Mouse (Mus musculus): Measurements from ENCODE around the gene Hfe. TPM values are rescaled to one million over a fixed set of nuclear protein-coding genes. Genes with fewer than 3 reads are reported as not detected.
"Not testable (repeated sequence)": the region's sequence is repeated elsewhere in the genome, so short reads cannot be mapped to it uniquely, and the experiment has no call there.

The Hfe gene
- polyA plus RNA-seq, 1 experiment from 2014 or later = 3.7 TPM

- Histone ChIP-seq H3K9ac (ENCODE audit: low read length) (peak overlapping the region; percentile 72), H3K27me3 (ENCODE audit: control insufficient read depth, insufficient read depth, low read length) (no peaks in the 10 kb centered on the region), H3K4me3 (ENCODE audit: low read depth, low read length) (peak overlapping the region; percentile 27), H3K4me2 (ENCODE audit: low read depth, severe bottlenecking) (peak overlapping the region; percentile 56), H3K27ac (replicated peaks; ENCODE audit: low read depth, low read length) (peak overlapping the region; percentile 83), H3K9me3 (ENCODE audit: control insufficient read depth, low read length) (no peaks in the 10 kb centered on the region), H3K36me3 (ENCODE audit: control insufficient read depth, insufficient read depth, low read length) (no peaks in the 10 kb centered on the region), H3K4me1 (ENCODE audit: control insufficient read depth, insufficient read depth, low read length) (peaks cover 6% of the 10 kb centered on the region; the same call in 1 of the 2 replicates)
- DNase-seq (ENCODE audit: low spot score) (no peak), ATAC-seq (ENCODE audit: insufficient number of reproducible peaks, low FRiP score, low TSS enrichment, low read depth) (no peak)
- 6% methylated on average over 6 of the region's 6 CpGs for WGBS
Observed at GRCm38 (mm10) chr13:23752742-23753172, 42.1 kb upstream of the Hfe start.

GRCm38 (mm10) chr13:23752067-23752741 lies 41.5 kb upstream of the Hfe start, which contains the start of gene Hist1h3b:
Hist1h3b (plus strand) TSS chr13:23752267.
- H3K9ac ChIP-seq (ENCODE audit: low read length) = peak within 1 kb of the TSS; percentile 72
- peak within 1 kb of the TSS; percentile 96 for H3K27ac ChIP-seq (replicated peaks; ENCODE audit: low read depth, low read length)
- H3K9me3 ChIP-seq (ENCODE audit: control insufficient read depth, low read length); H3K36me3 ChIP-seq (ENCODE audit: control insufficient read depth, insufficient read depth, low read length); H3K4me1 ChIP-seq (ENCODE audit: control insufficient read depth, insufficient read depth, low read length); H3K27me3 ChIP-seq (ENCODE audit: control insufficient read depth, insufficient read depth, low read length): not testable (repeated sequence)
- H3K4me2 ChIP-seq (ENCODE audit: low read depth, severe bottlenecking) = peak within 1 kb of the TSS; percentile 57
- DNase-seq (ENCODE audit: low spot score) (peak; percentile 94), ATAC-seq (ENCODE audit: insufficient number of reproducible peaks, low FRiP score, low TSS enrichment, low read depth) (peak; percentile 90)
- under 1% methylated on average over 15 of the region's 47 CpGs for WGBS
- H3K4me3 ChIP-seq (ENCODE audit: low read depth, low read length) = peak within 1 kb of the TSS; percentile 38

- Histone ChIP-seq H3K9ac (ENCODE audit: low read length) (peak overlapping the region; percentile 68), H3K4me3 (ENCODE audit: low read depth, low read length) (peak overlapping the region; percentile 38), H3K27me3 (ENCODE audit: control insufficient read depth, insufficient read depth, low read length) (no peaks in the 10 kb centered on the region), H3K4me2 (ENCODE audit: low read depth, severe bottlenecking) (peak overlapping the region; percentile 57), H3K4me1 (ENCODE audit: control insufficient read depth, insufficient read depth, low read length) (peaks cover 3% of the 10 kb centered on the region; the same call in 1 of the 2 replicates), H3K9me3 (ENCODE audit: control insufficient read depth, low read length) (no peaks in the 10 kb centered on the region), H3K36me3 (ENCODE audit: control insufficient read depth, insufficient read depth, low read length) (no peaks in the 10 kb centered on the region), H3K27ac (replicated peaks; ENCODE audit: low read depth, low read length) (peak overlapping the region; percentile 96)
- WGBS = 1% methylated on average over 11 of the region's 11 CpGs
- DNase-seq (ENCODE audit: low spot score) = peak; percentile 62
- ATAC-seq (ENCODE audit: insufficient number of reproducible peaks, low FRiP score, low TSS enrichment, low read depth) = no peak; the same call in 1 of the 2 replicates
Observed at GRCm38 (mm10) chr13:23751478-23751956, 40.9 kb upstream of the Hfe start.

- H3K36me3 ChIP-seq (ENCODE audit: control insufficient read depth, insufficient read depth, low read length); H3K27me3 ChIP-seq (ENCODE audit: control insufficient read depth, insufficient read depth, low read length); H3K4me1 ChIP-seq (ENCODE audit: control insufficient read depth, insufficient read depth, low read length); H3K9me3 ChIP-seq (ENCODE audit: control insufficient read depth, low read length): not testable (repeated sequence)
- Histone ChIP-seq H3K4me2 (ENCODE audit: low read depth, severe bottlenecking) (peak within 1 kb of the TSS; percentile 57), H3K27ac (replicated peaks; ENCODE audit: low read depth, low read length) (peak within 1 kb of the TSS; percentile 96), H3K4me3 (ENCODE audit: low read depth, low read length) (peak within 1 kb of the TSS; percentile 38), H3K9ac (ENCODE audit: low read length) (peak within 1 kb of the TSS; percentile 68)
- WGBS = 3% methylated on average over 26 of the region's 47 CpGs
- DNase-seq (ENCODE audit: low spot score) = peak; percentile 84
- ATAC-seq (ENCODE audit: insufficient number of reproducible peaks, low FRiP score, low TSS enrichment, low read depth) = peak; percentile 50; the same call in 1 of the 2 replicates
Observed at GRCm38 (mm10) chr13:23750839-23751477, 40.3 kb upstream of the Hfe start, which contains the start of gene Hist1h2ab. Hist1h2ab (plus strand) TSS chr13:23751126.

- DNase-seq (ENCODE audit: low spot score) (no peak), ATAC-seq (ENCODE audit: insufficient number of reproducible peaks, low FRiP score, low TSS enrichment, low read depth) (no peak)
- Histone ChIP-seq H3K36me3 (ENCODE audit: control insufficient read depth, insufficient read depth, low read length) (no peaks in the 10 kb centered on the region), H3K4me2 (ENCODE audit: low read depth, severe bottlenecking) (no peak overlapping the region), H3K27me3 (ENCODE audit: control insufficient read depth, insufficient read depth, low read length) (no peaks in the 10 kb centered on the region), H3K9ac (ENCODE audit: low read length) (no peak overlapping the region), H3K9me3 (ENCODE audit: control insufficient read depth, low read length) (no peaks in the 10 kb centered on the region), H3K4me1 (ENCODE audit: control insufficient read depth, insufficient read depth, low read length) (peaks cover 3% of the 10 kb centered on the region; the same call in 1 of the 2 replicates), H3K27ac (replicated peaks; ENCODE audit: low read depth, low read length) (peak overlapping the region; percentile 79), H3K4me3 (ENCODE audit: low read depth, low read length) (no peak overlapping the region)
- WGBS = 87% methylated on average over 5 of the region's 5 CpGs
Observed at GRCm38 (mm10) chr13:23749563-23750121, 39.0 kb upstream of the Hfe start.

GRCm38 (mm10) chr13:23747892-23748288 lies 37.2 kb upstream of the Hfe start:
- Histone ChIP-seq H3K27ac (replicated peaks; ENCODE audit: low read depth, low read length) (peak overlapping the region; percentile 99), H3K27me3 (ENCODE audit: control insufficient read depth, insufficient read depth, low read length) (no peaks in the 10 kb centered on the region), H3K4me3 (ENCODE audit: low read depth, low read length) (no peak overlapping the region), H3K9me3 (ENCODE audit: control insufficient read depth, low read length) (no peaks in the 10 kb centered on the region), H3K4me1 (ENCODE audit: control insufficient read depth, insufficient read depth, low read length) (no peaks in the 10 kb centered on the region), H3K36me3 (ENCODE audit: control insufficient read depth, insufficient read depth, low read length) (no peaks in the 10 kb centered on the region), H3K4me2 (ENCODE audit: low read depth, severe bottlenecking) (peak overlapping the region; percentile 55), H3K9ac (ENCODE audit: low read length) (peak overlapping the region; percentile 62; the same call in 1 of the 2 replicates)
- ATAC-seq (ENCODE audit: insufficient number of reproducible peaks, low FRiP score, low TSS enrichment, low read depth) = no peak
- DNase-seq (ENCODE audit: low spot score) = no peak
- WGBS = 11% methylated on average over 4 of the region's 4 CpGs

- H3K4me2 ChIP-seq (ENCODE audit: low read depth, severe bottlenecking) = peak overlapping the region; percentile 55
- ATAC-seq (ENCODE audit: insufficient number of reproducible peaks, low FRiP score, low TSS enrichment, low read depth) = no peak
- H3K27ac ChIP-seq (replicated peaks; ENCODE audit: low read depth, low read length) = peak overlapping the region; percentile 99
- peak; percentile 61 for DNase-seq (ENCODE audit: low spot score)
- no peaks in the 10 kb centered on the region for H3K27me3 ChIP-seq (ENCODE audit: control insufficient read depth, insufficient read depth, low read length)
- H3K36me3 ChIP-seq (ENCODE audit: control insufficient read depth, insufficient read depth, low read length) = no peaks in the 10 kb centered on the region
- peak overlapping the region; percentile 28 for H3K4me3 ChIP-seq (ENCODE audit: low read depth, low read length)
- peak overlapping the region; percentile 62 for H3K9ac ChIP-seq (ENCODE audit: low read length)
- no peaks in the 10 kb centered on the region for H3K4me1 ChIP-seq (ENCODE audit: control insufficient read depth, insufficient read depth, low read length)
- H3K9me3 ChIP-seq (ENCODE audit: control insufficient read depth, low read length) = no peaks in the 10 kb centered on the region
- 6% methylated on average over 7 of the region's 13 CpGs for WGBS
Observed at GRCm38 (mm10) chr13:23747081-23747891, 36.6 kb upstream of the Hfe start.
